Mouse (Mus musculus) lung, adult 2 months (tissue): ENCODE measurements at regions not wholly inside any gene's neighbourhood (a gene's known extent, or its start where the extent isn't known, plus 50 kb on each side); places are given as distances from the start of the nearest gene placed in this dataset.

Experiments used
- CTCF ChIP-seq: fragments of 200-500 bp; IDR thresholded peaks from 2 replicates; pipeline ENCODE4 v1.5.1; 2011; ENCODE audit warnings: mild to moderate bottlenecking, low read length, control low read depth; ENCODE audit not compliant: insufficient read depth
- POLR2A ChIP-seq: fragments of 200-500 bp; IDR thresholded peaks from 2 replicates; pipeline ENCODE4 v1.6.1; 2011; ENCODE audit warnings: low read depth, mild to moderate bottlenecking, control low read depth, low read length, borderline replicate concordance; ENCODE audit errors: extremely low read depth

DNA sequence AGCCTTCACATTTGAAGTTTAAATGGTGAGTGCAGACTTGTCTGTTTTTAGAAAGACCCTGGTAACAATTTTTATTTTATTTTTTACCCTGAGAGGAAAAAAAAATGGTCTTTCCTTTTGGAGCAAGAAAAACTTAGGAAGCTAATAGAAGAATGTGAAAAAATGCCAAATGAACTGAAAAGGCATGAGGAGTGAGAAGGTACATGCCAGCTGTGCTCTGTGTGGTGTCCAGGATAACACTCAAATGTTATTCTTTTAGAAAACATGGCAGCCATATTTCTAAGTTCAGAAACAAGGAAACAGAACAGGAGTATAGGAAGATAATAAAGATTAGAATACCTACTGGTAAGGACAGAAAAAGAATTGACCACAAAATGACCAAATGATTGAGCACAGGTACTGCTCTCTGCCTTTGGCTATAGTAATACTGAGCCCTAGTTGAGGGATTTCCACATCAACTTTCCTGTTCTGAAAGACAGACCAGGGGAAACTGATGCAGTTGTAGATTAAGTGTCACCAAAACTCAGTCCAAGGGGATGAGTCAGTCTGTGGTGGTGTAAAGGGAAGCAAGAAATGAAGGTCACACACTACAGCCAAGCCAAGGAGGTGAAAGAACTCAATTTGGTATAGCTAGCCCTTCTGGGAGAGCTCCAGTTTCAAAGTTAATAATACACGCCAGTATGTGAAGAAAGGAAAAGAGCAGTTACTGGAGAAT lies 758.5 kb downstream of the Robo2 start:
- no peak for TF ChIP-seq POLR2A
- TF ChIP-seq CTCF, result no peak
